Mouse (Mus musculus) adipocyte (in vitro differentiated cells): ENCODE measurements around the gene Ccl17.

Source experiments
- DNase-seq: peaks from one replicate; pipeline ENCODE4 v3.0.0-alpha.2; 2016; ENCODE audit warnings: low spot score

Gene Ccl17

DNA sequence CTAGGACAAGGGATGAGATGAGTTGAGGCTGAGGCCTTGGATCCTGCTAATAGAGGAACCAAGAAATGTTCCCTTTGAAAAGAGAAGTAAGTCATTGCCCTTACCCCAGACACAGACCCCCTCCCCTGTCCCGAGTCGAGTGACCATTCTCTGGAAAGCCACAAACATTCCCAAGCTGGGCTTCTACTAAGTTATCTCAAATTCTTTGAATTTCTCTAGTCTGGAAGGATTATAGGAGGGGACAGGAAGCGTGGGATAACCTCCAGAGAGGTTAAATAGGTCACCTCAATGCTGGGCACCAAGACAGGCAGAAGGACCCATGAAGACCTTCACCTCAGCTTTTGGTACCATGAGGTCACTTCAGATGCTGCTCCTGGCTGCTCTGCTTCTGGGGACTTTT, at the start of gene Ccl17:
TSS of gene Ccl17 (plus strand) at position 301 of the 400 bp plus-strand sequence.
- no peak for DNase-seq

DNA sequence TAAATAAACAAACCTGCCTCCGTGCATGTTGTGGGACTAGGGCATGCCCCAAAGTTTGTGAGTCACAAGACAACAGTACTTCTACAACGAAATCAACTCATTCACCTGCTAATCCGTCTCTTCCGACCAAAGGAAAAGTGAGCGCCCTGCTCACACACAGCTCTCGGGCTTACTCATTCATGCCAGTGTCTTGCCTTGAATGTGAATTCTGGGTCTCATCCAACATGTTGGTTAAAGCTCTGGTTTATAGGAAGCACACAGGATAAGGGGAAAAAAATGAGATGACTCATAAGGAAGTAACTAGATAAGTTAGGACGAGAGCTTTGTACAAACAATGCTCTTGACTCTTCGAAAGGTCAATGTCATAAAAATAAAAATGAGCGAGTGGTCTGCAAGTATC, 43.2 kb upstream of the Ccl17 start:
- no peak for DNase-seq

DNA sequence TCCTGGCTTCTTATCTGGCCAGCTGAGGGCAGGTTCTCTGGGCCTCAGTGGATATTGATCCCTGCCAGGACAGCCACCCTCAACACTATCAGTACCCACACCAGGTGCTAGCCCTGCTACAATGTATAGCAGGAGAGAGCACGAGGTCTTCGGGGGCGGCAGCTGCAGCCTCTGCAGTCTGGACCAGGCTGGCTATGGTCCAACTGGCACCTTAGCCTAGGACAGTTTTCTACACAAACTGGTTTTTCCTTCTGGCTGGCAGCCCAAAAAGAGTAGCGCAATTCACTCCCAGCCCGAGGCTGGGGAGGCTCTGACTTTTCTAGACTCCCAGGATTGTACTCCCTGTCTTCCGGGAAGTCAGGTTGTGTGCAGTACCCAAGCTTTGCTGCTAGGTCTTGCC, 39.3 kb upstream of the Ccl17 start:
- peak; percentile 85 for DNase-seq

DNA sequence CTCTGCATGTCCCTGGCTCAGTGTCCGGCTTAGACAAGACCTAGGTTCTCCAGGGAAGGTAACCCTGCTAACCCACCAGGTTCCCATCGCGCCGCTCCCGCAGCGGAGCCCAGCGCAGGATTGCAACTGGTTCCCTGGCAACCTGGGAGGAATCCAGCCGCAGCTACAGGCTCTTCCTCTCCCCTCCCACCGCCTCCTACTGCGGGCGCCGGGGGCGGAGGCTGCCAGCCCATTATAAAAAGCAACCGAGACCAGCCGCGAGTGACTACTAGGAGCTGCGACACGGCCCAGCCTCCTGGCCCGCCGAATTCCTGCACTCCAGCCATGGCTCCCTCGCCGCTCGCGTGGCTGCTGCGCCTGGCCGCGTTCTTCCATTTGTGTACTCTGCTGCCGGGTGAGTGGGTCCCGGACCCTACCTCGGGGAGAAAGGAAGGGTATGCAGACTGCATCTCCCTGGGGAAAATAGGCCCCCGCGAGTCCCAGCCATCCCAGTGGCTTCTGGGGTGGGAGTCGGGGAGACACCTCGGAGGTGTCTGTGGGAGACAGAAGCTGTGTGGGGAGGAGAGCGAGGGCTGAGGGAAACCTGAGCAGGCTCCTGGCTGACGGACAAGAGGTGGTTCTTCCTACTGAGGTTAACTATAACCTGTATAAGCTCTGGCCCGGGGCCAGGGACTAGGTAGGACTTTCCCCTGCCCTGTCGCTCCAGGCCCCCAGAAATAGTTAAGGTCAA, 38.1 kb upstream of the Ccl17 start, which contains the start of gene Cx3cl1:
TSS of gene Cx3cl1 (plus strand) at position 69 of the 730 bp plus-strand sequence.
- no peak for DNase-seq

DNA sequence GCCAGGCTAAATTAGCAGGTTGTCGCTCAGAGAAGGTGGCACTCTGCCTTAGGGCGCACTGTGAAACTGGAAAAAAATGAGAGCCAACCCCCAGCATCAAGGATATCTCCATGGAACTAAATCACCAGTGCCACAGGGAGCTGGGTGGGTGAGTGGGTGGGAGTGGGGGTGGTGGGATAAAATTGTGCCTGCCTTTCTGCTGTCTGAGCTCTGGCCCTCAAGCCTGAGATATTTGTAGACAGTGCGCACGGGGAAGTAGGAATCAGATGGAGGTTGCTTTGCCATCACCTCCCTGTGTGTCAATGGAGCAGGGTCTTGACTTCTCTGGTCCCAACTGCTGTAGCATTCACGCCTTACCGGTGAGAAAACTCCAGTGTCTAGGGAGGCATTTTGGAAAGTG, 37.2 kb upstream of the Ccl17 start:
- no peak for DNase-seq

DNA sequence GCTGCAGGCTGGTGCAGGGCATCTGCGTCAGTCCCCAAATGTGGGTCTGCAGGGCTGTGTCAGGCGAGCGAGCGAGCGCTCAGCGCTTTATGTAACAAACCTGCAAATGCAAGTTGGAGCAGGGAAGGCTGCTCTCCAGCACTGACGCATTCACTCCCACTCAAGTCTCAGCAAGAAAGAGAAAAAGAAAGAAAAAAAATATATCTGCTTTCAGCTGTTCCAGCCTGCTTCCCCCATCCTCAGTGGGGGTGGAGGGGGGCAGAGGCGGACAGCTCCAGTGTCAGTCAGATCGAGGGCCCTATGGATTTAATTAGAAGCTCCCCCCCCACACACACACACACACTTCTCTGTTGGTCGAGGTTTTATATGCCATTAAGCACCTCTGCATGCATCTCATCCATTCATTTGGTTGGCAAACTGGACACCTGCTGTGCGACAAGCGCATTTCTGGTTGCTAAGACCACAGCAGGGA, 36.5 kb upstream of the Ccl17 start:
- no peak for DNase-seq

DNA sequence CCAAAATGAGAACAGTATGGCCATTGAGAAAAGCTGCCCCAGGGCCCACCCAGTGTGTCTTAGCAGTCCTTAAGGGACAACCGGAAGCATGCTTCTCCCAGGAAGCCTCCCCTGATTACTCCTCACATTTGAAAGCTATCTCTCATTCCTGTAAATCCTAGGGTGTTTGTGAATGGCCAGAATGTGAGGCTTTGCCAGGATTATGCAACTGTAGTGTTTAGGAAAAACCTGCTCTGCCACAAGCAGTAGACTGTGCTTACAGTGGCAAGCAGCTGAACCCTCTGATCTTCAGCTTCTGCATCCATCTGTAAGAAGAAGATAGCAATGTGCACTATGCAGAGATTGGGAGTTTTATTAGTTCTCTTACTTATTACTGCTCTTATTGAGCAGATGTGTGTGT, 35.7 kb upstream of the Ccl17 start:
- DNase-seq: no peak

DNA sequence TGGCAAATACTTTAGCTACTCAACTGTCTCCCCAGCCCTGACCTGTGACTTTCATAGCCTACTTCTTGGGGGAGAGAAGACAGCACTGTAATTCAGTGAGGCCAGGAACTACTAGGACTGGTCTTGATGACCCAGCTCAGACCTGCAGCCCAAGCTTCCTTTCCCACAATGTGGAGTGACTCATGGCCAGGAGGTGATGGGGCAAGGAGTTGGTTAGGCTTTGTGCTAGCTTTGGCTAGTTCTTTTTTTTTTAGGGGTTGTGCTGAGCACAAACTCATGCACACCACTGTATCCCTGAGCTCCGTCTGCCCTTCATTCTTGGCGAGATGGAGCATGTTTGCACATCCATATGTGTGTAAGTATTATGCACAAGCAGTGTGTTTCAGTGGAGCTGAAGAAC, 33.9 kb upstream of the Ccl17 start:
- DNase-seq: no peak

DNA sequence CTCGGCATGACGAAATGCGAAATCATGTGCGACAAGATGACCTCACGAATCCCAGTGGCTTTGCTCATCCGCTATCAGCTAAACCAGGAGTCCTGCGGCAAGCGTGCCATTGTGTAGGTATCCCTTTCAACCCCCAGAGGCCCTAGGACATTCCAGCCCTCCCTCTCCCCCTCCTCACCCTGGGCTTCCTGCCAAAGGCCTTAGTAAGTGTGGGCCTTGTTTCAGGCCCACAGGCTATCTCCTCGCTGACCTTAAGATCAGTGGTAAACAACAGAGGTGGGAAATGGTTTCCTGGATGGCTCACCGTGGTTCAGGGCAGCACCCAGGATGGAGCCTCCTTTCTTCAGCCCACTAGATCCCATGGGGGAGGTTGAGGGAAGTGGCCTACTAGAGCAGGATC, 32.2 kb upstream of the Ccl17 start:
- DNase-seq: no peak

DNA sequence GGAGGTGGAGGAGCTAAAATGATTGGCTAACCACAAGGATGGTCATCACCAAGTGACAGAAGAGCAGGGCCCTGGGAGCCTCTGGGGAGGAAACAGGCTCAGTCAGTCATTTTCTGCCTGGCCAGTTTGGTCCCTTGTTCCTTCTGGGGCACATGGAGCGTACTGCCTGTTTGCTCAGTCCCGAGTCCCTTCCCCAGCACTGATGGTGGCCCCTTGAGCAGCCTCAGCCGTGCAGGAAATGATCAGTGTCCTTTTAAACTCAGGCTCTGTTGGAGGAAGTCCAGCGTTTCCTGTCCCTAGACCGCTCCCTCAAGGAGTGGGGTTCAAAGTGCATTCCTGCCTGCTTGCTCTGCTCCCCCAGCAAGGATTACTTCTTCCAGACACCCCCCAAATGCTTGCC, 31.8 kb upstream of the Ccl17 start:
- no peak for DNase-seq

DNA sequence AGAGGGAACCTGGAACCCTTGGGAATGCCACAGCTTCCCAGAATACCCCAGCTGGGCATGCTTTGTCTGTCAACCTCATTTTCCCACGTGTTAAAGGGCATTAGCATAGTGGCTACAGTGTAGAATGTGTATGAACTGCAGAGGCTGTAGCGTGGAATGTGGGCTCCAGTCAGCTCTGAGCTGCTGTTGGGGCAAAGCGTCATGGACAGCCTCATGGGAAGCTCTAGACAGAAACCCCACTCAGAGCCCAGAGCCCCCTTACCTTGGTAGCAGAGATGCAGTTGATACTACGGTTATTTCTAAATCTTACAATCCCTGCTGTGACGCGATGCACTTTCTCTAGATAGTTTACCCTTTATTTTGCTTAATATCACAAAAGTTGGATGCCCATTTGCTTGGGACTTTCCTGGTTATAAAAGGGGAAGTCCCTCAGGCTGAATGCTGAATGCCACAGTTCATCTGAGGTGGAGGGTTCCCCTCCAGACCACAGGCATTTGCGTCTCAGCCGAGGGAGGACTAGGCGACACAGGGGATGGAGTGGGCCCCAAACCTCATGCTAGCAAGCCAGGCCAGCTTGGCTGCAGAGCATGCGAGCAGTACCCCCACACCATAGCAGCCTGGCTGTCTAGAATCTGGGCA, 31.2 kb upstream of the Ccl17 start:
- DNase-seq: no peak

DNA sequence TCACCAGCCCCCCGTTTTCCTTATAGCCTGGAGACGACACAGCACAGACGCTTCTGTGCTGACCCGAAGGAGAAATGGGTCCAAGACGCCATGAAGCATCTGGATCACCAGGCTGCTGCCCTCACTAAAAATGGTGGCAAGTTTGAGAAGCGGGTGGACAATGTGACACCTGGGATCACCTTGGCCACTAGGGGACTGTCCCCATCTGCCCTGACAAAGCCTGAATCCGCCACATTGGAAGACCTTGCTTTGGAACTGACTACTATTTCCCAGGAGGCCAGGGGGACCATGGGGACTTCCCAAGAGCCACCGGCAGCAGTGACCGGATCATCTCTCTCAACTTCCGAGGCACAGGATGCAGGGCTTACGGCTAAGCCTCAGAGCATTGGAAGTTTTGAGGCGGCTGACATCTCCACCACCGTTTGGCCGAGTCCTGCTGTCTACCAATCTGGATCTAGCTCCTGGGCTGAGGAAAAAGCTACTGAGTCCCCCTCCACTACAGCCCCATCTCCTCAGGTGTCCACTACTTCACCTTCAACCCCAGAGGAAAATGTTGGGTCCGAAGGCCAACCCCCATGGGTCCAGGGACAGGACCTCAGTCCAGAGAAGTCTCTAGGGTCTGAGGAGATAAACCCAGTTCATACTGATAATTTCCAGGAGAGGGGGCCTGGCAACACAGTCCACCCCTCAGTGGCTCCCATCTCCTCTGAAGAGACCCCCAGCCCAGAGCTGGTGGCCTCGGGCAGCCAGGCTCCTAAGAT, 30.5 kb upstream of the Ccl17 start:
- DNase-seq: no peak

DNA sequence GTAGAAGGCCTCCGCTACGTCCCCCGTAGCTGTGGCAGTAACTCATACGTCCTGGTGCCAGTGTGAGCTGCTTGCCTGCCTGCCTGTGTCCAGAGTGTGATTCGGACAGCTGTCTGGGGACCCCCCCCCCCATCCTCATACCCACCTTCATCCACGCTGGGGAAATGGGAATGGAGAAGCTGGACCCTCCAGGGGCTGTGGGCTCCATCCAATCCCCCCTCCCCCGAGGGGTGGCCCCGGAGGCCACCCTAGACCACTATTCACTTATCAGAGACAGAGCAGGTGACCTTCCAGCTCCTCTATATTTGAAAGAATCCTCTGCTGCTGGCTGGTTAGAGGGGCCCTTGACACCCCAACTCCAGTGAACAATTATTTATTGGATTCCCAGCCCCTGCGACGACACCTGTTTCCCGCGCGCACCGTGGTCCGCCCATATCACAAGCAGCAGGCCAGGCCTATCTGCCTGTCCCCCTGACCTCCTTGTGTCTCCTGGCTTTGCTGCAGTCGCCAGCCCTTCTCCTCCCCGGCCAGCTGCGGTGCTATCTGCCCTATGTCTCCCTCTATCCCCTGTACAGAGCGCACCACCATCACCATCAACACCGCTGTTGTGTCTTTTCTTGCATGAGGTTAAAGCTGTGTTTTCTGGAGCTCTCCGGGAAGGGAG, 29.6 kb upstream of the Ccl17 start:
- no peak for DNase-seq

DNA sequence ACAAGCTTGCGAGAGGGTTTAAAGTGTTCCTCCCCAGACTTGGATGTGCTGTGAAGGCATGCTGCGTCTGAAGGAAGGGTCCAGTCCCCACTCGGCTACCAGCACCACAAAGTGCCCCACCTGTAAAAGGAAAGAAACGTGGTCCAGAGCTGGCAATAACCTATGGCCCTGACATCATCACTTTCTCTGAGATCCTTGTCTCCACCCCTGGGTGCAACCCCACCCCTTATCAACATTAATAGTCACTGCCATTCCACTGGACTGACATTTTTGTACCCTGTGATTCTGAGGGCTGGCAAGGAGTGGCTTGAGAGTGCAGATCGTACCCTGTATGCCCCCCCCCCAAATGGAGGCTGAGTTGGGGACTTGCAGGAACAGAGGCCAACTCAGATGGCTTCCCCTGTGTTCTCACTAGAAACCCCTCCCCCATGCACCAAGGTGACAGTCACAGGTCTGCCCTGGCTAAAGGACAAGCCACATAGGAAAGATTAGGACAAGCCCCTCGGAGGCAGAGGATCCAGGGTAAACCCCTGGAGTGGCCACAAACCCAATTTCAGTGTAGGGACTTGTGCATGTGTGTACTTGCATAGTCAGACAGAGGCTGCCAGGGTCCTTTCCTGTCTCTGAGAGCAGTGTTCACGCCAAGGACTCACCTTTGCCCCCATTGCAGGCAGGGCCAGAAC, 29.0 kb upstream of the Ccl17 start:
- DNase-seq: no peak

DNA sequence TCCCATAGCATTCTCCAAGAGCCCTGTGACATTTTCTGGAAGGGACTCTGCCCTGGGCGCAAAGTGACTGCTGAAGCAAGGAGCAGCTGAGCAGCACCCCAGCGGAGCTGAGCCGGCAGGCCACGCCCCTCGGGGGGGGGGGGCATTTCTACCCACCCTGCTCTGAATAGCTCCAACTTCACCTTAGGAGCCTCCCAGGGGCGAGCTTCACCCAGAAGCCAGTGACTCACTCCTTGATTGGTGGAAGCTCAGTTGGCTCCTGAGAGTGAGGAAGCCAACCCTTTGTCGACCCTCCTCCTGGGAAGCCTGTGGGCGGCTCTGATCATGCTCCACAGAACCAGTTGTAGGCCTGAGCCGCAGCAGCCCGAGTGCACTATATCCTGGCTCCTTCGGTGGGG, 28.4 kb upstream of the Ccl17 start:
- peak; percentile 39 for DNase-seq

DNA sequence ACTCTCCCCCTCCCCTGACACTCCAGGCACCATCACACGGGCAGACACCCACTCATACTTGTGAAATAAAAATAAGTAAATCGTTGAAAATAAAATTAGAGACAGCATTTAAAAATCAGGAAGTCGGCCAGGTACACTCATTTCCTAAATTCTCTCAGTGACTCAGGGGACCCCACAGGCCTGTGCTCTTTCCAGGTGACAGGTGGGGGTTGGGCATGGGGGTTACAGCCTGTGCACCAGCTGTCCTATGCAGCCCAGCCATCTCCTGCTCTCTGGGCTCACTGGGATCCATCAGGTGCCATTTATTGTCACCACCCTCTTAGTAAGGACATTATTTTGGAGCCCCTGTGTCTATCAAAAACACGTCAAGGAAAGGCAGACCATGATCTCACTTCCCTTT, 26.4 kb upstream of the Ccl17 start:
- no peak for DNase-seq

DNA sequence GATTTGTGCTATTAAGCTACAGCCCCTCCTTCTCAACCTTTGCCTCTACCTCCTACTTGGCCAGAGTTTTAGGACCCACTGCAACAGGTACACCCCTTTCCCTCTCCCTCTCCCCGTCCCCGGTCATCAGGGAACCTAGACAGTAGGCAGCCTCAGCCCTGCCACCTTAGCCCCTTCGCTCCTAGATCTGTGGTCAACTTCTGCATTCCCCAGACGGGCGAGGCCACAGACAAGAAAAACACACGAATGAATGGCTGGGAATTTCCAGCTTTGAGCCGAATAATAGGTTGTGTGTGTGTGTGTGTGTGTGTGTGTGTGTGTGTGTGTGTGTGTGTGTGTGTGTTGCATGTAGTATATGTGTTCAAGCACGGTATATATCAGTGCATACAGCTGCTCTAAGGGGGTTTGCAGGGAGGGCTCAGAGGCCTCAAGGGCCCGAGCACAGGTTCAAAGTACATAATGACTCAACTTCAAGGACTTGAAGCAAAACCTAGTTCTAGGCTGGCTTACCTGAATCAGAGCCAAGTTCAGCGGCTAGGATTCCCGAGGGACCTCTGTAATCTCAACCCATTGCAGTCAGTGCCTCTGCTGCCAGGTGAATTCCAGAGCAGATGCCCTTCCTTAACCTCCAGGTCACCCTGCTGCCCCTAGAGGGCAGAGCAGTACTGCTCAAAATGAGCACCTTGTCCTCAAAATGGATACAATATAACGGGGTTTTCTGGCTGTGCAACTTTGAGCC, 24.8 kb upstream of the Ccl17 start:
- DNase-seq: peak; percentile 54

DNA sequence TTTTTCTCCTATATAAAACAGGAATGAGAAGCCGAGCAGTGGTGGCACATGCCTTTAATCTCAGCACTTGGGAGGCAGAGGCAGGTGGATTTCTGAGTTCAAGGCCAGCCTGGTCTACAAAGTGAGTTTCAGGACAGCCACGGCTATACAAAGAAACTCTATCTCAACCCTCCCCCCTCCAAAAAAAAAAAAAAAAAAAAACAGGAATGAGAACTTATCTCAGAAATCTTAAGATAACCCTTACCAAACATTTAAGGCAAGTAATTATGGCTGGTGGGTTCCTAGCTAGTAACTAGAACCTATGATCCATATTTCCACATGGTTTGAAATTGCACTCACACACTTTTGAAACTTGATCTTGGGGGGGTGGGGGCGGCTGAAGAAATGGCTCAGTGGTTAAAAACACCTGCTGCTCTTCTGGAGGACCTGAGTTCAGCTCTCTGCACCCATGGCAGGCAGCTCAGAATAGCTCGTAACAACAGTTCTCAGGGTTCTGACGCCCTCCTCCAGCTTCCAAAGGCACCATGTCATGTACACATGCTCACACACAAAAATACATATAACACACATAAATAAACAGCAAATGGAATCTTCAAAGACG, 24.2 kb upstream of the Ccl17 start:
- no peak for DNase-seq

DNA sequence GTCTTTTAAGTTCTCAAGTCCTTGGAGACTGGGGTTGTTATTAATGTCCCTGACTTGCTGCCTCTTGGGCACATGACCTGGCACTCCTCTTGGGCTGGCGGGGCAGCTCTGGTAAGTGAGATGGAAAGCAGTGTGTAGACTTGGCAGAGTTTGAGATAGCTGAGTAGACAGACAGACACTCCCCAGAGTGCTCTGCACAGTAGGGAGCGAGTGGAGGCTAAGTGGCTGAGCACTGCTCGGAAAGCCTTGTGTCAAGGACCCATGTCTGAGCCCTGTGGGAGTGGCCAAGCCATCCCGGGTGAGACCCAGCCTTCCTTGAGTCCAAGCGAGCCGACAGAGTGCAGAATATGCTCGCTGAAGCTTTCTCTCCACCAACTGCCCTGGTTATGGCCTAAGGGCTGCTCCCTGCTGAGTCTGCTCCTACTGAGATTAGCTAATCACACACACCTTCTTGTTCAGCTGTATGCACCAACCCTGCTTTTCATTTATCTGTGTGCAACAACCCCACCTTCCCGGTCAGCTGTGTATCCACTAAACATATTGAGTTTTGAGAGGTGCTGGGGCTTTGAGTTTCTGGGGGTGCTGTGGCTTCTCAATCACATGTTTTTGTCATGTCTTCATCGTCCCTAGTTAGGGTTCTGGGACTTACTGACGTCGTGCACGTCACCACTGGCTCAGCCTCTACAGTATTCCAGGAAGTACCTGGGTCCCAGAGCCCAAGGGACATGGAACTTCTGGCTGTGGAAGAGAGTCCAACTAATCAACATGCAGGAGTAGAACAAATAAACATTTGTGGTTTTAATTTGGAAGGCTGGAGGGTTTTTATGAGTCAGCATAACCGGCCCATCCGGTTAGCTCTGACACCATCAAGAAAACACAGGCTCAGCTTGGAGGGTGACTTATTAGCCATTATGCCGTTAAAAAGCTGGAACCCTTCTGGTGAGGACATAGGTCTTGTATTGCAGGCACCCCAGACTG, 22.4 kb upstream of the Ccl17 start:
- DNase-seq: peak; percentile 90
